Mouse (Mus musculus) limb, embryonic 15.5 days (tissue): Measurements from ENCODE around the gene Cops9. TPM values are rescaled to one million over a fixed set of nuclear protein-coding genes. Genes with fewer than 3 reads are reported as not detected.
A peak's percentile ranks its signal among the peaks of the same experiment; 100 is the strongest.

ENCODE experiments used
- ATAC-seq: fragments of 200-750 bp; cut with Nextera tagmentation; 2 replicates; pipeline ENCODE4 v1.8.0; 2017; ENCODE audit warnings: low read depth, moderate TSS enrichment; ENCODE audit not compliant: insufficient number of reproducible peaks, low FRiP score, low TSS enrichment
- H3K27ac ChIP-seq: fragments of 300-500 bp; sonication (generic); 2 replicates; pipeline ENCODE4 v1.5.1; 2015; ENCODE audit warnings: moderate library complexity, mild to moderate bottlenecking, inconsistent platforms
- H3K27me3 ChIP-seq: fragments of 300-500 bp; sonication (generic); 2 replicates; pipeline ENCODE4 v1.6.1; 2015; ENCODE audit warnings: inconsistent platforms
- H3K36me3 ChIP-seq: fragments of 300-500 bp; sonication (generic); 2 replicates; pipeline ENCODE4 v1.6.1; 2015; ENCODE audit warnings: inconsistent platforms
- H3K4me1 ChIP-seq: fragments of 300-500 bp; sonication (generic); 2 replicates; pipeline ENCODE4 v1.6.1; 2015; ENCODE audit warnings: inconsistent platforms
- H3K4me2 ChIP-seq: fragments of 300-500 bp; sonication (generic); 2 replicates; pipeline ENCODE4 v1.6.1; 2015; ENCODE audit warnings: mild to moderate bottlenecking, inconsistent platforms
- H3K4me3 ChIP-seq: fragments of 300-500 bp; sonication (generic); 2 replicates; pipeline ENCODE4 v1.5.1; 2015; ENCODE audit warnings: mild to moderate bottlenecking, inconsistent platforms
- H3K9ac ChIP-seq: fragments of 300-500 bp; sonication (generic); 2 replicates; pipeline ENCODE4 v1.6.1; 2015; ENCODE audit warnings: inconsistent platforms
- H3K9me3 ChIP-seq: fragments of 300-500 bp; sonication (generic); 2 replicates; pipeline ENCODE4 v1.6.1; 2016; ENCODE audit warnings: inconsistent platforms
- WGBS: fragments of 180-500 bp; shearing (Covaris S2); methylation state at CpG from one replicate; pipeline ENCODE4 v1.1.7; 2015; 5-methylcytosine and 5-hydroxymethylcytosine counted together
- polyA plus RNA-seq: library from polyadenylated mRNA; unstranded; fragments of >200 nt; fragmentation: Nextera tagmentation; extraction: Ambion mirVana; gene quantifications from 2 replicates; pipeline ENCODE4 v1.2.1, GENCODE M21; 2015

Cops9 gene
- polyA plus RNA-seq, 1 experiment from 2014 or later, result 393 TPM

DNA sequence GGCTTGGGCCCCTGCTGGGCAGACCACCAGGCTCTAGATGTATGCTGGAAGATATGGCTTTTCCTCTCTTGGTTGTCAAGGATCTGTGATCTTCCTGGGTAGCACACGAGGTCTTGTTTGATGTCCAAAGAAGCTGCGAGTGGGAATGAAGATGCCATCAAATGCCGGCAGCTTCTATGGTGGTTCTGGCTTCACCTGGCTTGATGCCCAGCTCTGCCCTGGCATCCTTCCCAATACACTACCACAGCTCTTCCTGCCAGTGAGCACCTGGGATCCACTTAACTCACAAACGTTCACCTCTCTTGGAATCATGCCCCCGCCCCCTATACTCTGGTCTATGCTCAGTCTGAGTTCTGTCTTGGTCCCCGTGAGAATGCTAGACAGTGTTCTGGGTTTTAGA is 25.3 kb upstream of the Cops9 start:
- Histone ChIP-seq H3K27me3 (no peaks in the 10 kb centered on the region), H3K36me3 (no peaks in the 10 kb centered on the region), H3K9me3 (no peaks in the 10 kb centered on the region), H3K9ac (no peak overlapping the region), H3K4me3 (no peak overlapping the region), H3K4me2 (no peak overlapping the region), H3K27ac (no peak overlapping the region), H3K4me1 (peaks cover 7% of the 10 kb centered on the region; the same call in 1 of the 2 replicates)
- WGBS, result 62% methylated on average over 6 of the region's 6 CpGs
- no peak for ATAC-seq

DNA sequence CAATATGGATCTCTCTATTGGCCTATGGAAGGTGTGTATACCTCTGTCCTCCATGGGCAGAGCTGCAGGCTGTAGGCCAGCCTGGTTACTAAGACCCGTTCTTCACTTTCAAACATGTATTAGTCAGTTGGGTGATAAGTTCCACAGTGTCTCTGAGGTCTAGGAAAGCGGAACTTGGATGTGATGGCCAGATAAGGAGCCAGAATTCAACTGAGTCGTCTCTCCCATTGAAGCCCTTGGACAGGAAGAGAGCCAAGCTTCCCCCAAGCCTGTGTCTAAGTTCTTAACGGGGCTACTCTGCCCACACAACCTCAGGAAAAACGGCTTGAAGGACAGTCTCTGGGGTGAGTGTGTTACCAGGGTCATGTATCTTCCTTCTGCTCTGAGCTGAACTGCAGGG is 17.6 kb upstream of the Cops9 start:
- 58% methylated on average over 5 of the region's 5 CpGs for WGBS
- H3K9me3 ChIP-seq, result no peaks in the 10 kb centered on the region
- no peak overlapping the region for H3K4me3 ChIP-seq
- no peak for ATAC-seq
- no peak overlapping the region for H3K4me2 ChIP-seq
- H3K27me3 ChIP-seq, result no peaks in the 10 kb centered on the region
- H3K27ac ChIP-seq, result no peak overlapping the region
- no peak overlapping the region for H3K9ac ChIP-seq
- H3K4me1 ChIP-seq, result no peaks in the 10 kb centered on the region
- H3K36me3 ChIP-seq, result no peaks in the 10 kb centered on the region

DNA sequence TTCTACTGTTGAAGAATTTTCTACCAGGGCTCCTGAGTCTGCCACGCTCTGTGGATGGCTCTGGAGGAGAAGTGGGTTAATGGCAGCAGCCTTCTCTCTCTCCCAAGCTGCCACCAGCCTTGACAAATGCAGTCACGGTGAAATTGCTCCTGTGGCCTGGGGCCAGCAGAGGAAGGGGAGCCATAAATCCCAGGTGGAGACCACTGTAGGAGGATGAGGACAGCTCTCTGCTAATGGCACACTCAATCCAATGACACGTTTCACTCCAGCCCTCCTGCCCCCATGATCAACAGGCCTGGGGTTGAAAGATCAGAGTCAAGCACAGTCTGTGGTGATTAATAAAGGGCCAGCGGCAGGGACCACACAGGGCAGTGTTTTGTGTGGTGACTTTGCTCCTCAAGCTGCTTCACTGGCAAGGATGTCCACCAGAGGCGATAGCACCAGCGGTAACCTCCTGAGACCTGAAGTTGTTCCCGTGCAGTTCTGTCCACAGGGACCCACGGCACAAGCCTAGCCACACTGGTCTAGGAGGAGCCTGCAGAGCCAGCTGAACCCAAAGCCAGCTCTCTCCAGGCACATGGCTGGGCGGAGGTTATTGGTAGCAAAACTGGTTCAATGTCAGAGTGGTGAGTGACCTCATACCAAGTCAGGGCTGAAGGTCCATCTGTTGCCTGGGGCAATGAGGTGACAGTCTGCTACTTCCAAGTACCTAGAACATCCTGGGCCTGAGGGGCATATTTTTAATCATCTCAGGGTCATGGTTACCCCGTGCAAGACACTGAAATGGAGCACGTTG is 15.4 kb upstream of the Cops9 start:
- H3K27me3 ChIP-seq, result no peaks in the 10 kb centered on the region
- 57% methylated on average over 11 of the region's 11 CpGs for WGBS
- ATAC-seq, result no peak
- no peak overlapping the region for H3K9ac ChIP-seq
- no peak overlapping the region for H3K4me3 ChIP-seq
- no peaks in the 10 kb centered on the region for H3K36me3 ChIP-seq
- H3K9me3 ChIP-seq, result no peaks in the 10 kb centered on the region
- no peak overlapping the region for H3K27ac ChIP-seq
- no peak overlapping the region for H3K4me2 ChIP-seq
- H3K4me1 ChIP-seq, result no peaks in the 10 kb centered on the region

DNA sequence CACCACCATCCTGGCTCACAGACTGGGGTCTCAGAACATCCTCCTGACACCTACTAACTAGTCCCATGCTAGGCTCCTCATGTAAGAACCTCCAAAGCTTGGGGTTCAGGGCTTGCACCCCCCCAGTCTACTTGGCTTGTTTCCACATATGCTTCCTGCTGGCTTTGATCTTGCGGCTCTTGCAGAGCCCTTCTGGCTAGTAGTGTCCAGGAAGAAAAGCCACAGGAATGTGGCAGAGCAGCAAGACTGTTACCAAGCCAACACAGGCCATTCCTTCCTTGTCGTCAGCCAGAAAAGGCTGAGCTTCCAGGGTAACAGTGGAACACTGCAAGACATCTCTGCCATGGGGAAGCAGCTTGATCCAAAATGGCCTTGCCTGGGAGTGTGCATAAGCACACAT is 12.9 kb upstream of the Cops9 start:
- no peak overlapping the region for H3K27ac ChIP-seq
- H3K27me3 ChIP-seq, result no peaks in the 10 kb centered on the region
- H3K4me1 ChIP-seq, result no peaks in the 10 kb centered on the region
- no peaks in the 10 kb centered on the region for H3K36me3 ChIP-seq
- H3K4me2 ChIP-seq, result no peak overlapping the region
- no peaks in the 10 kb centered on the region for H3K9me3 ChIP-seq
- no peak for ATAC-seq
- no peak overlapping the region for H3K9ac ChIP-seq
- H3K4me3 ChIP-seq, result no peak overlapping the region
- 42% methylated on average over 2 of the region's 2 CpGs for WGBS

DNA sequence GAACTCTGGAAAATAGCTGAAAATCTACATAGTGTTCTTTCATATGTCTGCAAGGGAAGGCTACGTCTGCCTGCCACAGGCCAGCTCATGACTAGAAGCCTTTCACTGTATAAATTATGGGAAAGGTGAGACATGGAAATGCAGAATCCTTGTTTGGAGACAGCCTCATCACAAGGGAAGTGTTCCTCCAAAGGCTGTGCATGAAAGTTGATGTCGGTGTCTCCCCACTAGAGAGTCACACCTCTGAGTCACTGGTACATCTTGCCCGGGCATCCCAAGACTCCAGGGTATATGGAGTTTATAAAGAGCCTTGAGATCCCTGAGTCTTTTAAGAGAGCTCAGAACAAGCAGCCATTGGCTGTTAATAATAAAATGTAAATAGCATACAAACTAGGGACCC is 11.4 kb upstream of the Cops9 start:
- no peaks in the 10 kb centered on the region for H3K36me3 ChIP-seq
- H3K4me3 ChIP-seq, result no peak overlapping the region
- H3K9ac ChIP-seq, result no peak overlapping the region
- no peaks in the 10 kb centered on the region for H3K27me3 ChIP-seq
- ATAC-seq, result no peak
- no peak overlapping the region for H3K4me2 ChIP-seq
- H3K4me1 ChIP-seq, result peaks cover 9% of the 10 kb centered on the region
- no peak overlapping the region for H3K27ac ChIP-seq
- 85% methylated on average over 3 of the region's 3 CpGs for WGBS
- no peaks in the 10 kb centered on the region for H3K9me3 ChIP-seq

DNA sequence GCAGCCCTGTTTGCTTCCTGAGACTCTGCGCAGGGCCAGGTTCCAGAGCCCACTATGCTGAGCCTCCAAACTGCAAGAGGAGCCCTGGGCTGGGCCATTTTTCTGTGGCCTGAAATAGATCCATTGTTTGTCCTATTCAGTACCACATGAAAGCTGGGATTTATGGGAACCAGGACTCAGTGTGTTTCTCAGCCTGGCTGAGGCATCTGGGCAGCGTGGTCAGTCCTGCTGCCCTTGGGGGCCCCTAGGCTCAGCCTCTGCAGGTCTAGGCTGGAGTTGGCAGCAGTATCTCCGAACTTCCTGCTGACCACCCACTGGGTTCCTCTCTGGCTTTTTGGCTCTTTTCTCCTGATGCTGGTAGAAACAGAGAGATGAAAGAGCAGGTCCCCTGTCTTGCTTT is 9.7 kb upstream of the Cops9 start:
- H3K27ac ChIP-seq, result no peak overlapping the region
- no peaks in the 10 kb centered on the region for H3K9me3 ChIP-seq
- no peak for ATAC-seq
- no peak overlapping the region for H3K9ac ChIP-seq
- H3K4me2 ChIP-seq, result no peak overlapping the region
- WGBS, result 56% methylated on average over 3 of the region's 3 CpGs
- H3K4me3 ChIP-seq, result no peak overlapping the region
- peaks cover 15% of the 10 kb centered on the region for H3K4me1 ChIP-seq
- H3K36me3 ChIP-seq, result no peaks in the 10 kb centered on the region
- no peaks in the 10 kb centered on the region for H3K27me3 ChIP-seq

DNA sequence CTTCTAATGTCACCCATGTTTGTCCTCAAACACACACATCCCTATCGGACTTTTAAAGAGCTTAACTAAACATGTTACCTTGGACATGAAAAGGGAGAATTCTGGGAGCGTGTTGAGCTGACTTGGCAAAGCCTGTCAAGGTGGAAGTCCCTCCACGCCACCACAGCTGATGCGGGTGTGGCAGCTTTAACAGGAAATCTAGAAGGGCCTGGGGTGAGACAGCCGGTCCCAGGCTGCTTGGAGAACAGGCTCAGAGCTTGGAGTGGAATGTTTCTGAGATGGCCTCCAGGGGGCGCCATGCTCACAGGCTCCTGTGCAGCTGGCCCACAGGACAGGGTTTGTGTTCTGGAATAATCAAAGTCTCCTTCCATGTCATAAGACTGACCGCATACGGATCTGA is 6.9 kb upstream of the Cops9 start, which contains the start of gene Otos:
Otos (minus strand) TSS at position 169 of the 400 bp plus-strand sequence.
- H3K4me3 ChIP-seq, result no peak within 1 kb of the TSS
- H3K9ac ChIP-seq, result 0 out of 2 replicates have a peak within 1 kb of the TSS, but pooled peaks have one; percentile 17
- H3K4me2 ChIP-seq, result no peak within 1 kb of the TSS
- no peaks in the 10 kb centered on the region for H3K36me3 ChIP-seq
- H3K9me3 ChIP-seq, result no peaks in the 10 kb centered on the region
- WGBS, result 25% methylated on average over 8 of the region's 8 CpGs
- H3K27me3 ChIP-seq, result no peaks in the 10 kb centered on the region; the same call in 1 of the 2 replicates
- peaks cover 15% of the 10 kb centered on the region for H3K4me1 ChIP-seq
- no peak within 1 kb of the TSS for H3K27ac ChIP-seq
- no peak for ATAC-seq

DNA sequence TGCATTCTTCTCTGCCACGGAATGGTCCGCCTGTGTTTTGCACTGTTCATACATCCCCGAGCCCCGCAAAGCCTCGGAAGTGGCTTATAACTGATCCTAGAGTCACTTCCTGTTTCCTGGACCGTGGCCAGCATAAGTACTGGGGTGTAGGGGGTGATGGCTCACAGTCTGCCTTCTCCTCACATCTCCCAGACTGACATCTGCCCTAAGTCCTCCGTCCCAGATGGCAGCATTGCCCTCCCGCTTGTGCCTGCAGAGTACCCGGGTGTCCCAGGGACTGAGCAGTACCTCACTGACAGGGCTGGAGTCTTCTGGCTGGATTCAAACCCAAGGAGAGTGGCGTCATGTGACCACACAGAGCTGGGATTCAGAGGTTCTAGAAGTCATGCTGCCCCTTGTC is 6.4 kb upstream of the Cops9 start:
- Histone ChIP-seq H3K27me3 (no peaks in the 10 kb centered on the region; the same call in 1 of the 2 replicates), H3K9me3 (no peaks in the 10 kb centered on the region), H3K36me3 (no peaks in the 10 kb centered on the region), H3K9ac (no peak overlapping the region), H3K4me1 (peaks cover 15% of the 10 kb centered on the region), H3K4me2 (no peak overlapping the region), H3K4me3 (no peak overlapping the region), H3K27ac (no peak overlapping the region)
- 44% methylated on average over 10 of the region's 10 CpGs for WGBS
- ATAC-seq, result no peak

DNA sequence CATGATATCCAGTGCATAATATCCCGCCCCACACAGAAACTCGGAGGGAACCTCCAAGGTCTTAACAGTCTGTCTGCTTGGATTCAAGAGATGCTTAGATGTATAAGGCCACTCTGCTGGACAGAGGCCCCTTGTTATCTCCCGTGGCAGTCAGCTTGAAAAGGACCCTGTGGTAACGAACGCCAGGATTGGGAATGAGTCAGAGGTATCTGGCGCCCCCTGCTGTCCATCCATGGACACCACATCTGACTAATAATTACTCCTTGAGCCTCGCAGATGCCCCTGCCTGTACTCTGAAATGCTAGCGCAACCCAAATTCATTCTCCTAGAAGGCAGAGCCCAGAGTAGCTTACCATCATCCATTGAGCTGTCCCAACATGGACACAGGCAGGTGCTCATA is 6.0 kb upstream of the Cops9 start:
- Histone ChIP-seq H3K4me2 (no peak overlapping the region), H3K9me3 (no peaks in the 10 kb centered on the region), H3K27me3 (no peaks in the 10 kb centered on the region; the same call in 1 of the 2 replicates), H3K36me3 (no peaks in the 10 kb centered on the region), H3K9ac (no peak overlapping the region), H3K4me1 (peaks cover 15% of the 10 kb centered on the region), H3K4me3 (no peak overlapping the region), H3K27ac (no peak overlapping the region)
- ATAC-seq, result no peak
- WGBS, result 9% methylated on average over 8 of the region's 8 CpGs

DNA sequence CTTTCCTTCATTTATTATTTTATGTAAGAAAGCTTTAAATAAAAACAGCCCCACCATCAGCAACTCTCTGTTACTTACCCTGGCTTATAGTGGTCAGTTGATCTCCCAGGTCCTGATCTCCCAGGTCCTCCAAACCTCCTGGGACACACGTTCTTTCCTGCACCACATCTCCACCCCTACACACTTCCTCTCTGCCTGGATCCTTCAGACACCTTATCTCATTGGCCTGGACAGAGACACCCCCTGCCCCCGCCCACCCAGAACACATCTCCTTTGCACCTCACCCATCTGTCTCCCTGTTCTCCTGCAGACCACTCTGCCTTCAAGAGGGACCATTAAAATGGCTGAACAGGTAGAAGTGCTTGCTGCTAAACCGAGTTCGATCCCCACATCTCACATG is 5.2 kb upstream of the Cops9 start:
- Histone ChIP-seq H3K27ac (no peak overlapping the region), H3K27me3 (no peaks in the 10 kb centered on the region; the same call in 1 of the 2 replicates), H3K36me3 (no peaks in the 10 kb centered on the region), H3K9me3 (no peaks in the 10 kb centered on the region), H3K4me1 (peaks cover 19% of the 10 kb centered on the region), H3K9ac (no peak overlapping the region), H3K4me2 (no peak overlapping the region), H3K4me3 (no peak overlapping the region)
- no peak for ATAC-seq
- 69% methylated on average over 4 of the region's 4 CpGs for WGBS

DNA sequence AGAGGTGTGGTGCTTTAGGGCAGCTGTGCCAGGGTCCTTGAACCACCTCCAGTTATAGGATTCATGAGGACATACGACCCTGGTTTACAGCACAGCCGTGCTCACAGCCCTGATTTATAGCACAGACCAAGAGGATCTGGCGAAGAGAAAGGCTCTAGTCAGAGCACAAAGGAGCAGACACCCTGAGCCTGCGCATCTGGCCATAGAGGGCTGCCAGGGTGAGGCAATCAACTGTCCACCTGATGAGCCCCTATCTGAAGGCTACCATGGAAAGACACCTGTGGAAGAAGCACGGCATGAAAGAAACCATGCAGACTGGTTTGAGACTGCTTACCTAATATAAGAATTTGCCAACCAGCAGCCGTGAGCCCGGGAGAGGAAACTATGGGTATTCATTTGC is 4.8 kb upstream of the Cops9 start:
- no peak for ATAC-seq
- peaks cover 21% of the 10 kb centered on the region for H3K4me1 ChIP-seq
- H3K9me3 ChIP-seq, result no peaks in the 10 kb centered on the region
- no peak overlapping the region for H3K4me2 ChIP-seq
- no peak overlapping the region for H3K27ac ChIP-seq
- no peak overlapping the region for H3K9ac ChIP-seq
- no peaks in the 10 kb centered on the region; the same call in 1 of the 2 replicates for H3K27me3 ChIP-seq
- 55% methylated on average over 7 of the region's 7 CpGs for WGBS
- no peaks in the 10 kb centered on the region for H3K36me3 ChIP-seq
- no peak overlapping the region for H3K4me3 ChIP-seq

DNA sequence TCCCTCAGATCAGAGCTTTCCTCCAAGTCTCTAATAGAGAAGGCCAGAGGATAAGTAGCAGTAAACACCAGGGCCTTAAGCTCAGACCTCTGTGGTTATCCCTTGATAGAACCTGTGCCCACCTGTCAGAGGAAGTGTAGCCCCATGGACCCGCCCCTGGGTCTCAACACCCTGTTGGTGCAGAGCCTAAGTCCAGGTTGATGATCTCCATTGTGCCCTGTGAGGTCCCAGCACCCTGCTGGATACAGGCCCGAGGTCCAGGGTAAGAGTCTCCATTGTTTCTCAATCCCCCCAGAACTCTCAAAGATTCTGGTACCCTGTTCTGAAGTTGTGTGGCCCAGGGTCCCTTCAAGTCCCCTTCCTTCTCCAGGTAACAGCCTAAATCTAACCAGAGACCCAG is 4.3 kb upstream of the Cops9 start:
- no peak for ATAC-seq

More for the DNA sequence above, 4.3 kb upstream of the Cops9 start:
- 56% methylated on average over 2 of the region's 2 CpGs for WGBS
- Histone ChIP-seq H3K4me1 (peaks cover 22% of the 10 kb centered on the region), H3K9ac (no peak overlapping the region), H3K27ac (no peak overlapping the region), H3K4me2 (no peak overlapping the region), H3K27me3 (no peaks in the 10 kb centered on the region; the same call in 1 of the 2 replicates), H3K36me3 (no peaks in the 10 kb centered on the region), H3K9me3 (no peaks in the 10 kb centered on the region), H3K4me3 (no peak overlapping the region)
